Mouse (Mus musculus) E14TG2a.4 (cell line): ENCODE measurements at regions not wholly inside any gene's neighbourhood (a gene's known extent, or its start where the extent isn't known, plus 50 kb on each side); places are given as distances from the start of the nearest gene placed in this dataset.

ENCODE experiments used
- CTCF ChIP-seq: conservative IDR thresholded peaks from 2 replicates; pipeline ENCODE4 v1.5.1; 2014; ENCODE audit warnings: low read length
- NANOG ChIP-seq: IDR thresholded peaks from 2 replicates; pipeline ENCODE4 v1.6.1; 2014; ENCODE audit warnings: borderline replicate concordance, low read length, mixed read lengths
- POU5F1 ChIP-seq: IDR thresholded peaks from 2 replicates; pipeline ENCODE4 v1.6.1; 2014; ENCODE audit warnings: low read length, borderline replicate concordance

DNA sequence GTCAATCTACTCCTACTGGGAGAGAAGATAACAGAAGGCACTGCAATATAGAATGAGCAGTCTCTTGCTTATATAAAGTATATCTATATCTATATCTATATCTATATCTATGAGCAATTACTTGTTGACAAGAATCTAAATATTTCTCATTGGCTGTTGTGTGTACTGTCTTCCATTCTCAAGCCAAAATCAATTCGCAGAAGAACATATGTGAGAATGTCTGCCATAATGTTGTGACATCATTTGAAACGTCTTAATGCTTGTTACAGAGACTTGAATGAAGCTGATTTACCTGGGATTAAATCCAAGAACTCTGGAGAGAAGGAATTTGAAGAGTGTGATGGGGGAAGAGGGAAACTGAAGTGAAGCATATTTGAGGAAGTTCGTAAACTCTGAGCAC lies 789.1 kb downstream of the Gbe1 start:
- TF ChIP-seq CTCF (no peak), NANOG (no peak), POU5F1 (no peak)
